Mouse (Mus musculus) bone marrow macrophage, adult 2 months (primary cell): Measurements from ENCODE around the gene Ice2. TPM values are rescaled to one million over a fixed set of nuclear protein-coding genes. Genes with fewer than 3 reads are reported as not detected.

Experiments
- H3K27ac ChIP-seq: 2 replicates; pipeline ENCODE4 v1.5.1; 2012; ENCODE audit warnings: low read depth, low read length; ENCODE audit not compliant: insufficient read depth
- H3K4me1 ChIP-seq: 2 replicates; pipeline ENCODE4 v1.6.1; 2012; ENCODE audit warnings: low read length; ENCODE audit not compliant: control insufficient read depth, insufficient read depth
- H3K4me3 ChIP-seq: 2 replicates; pipeline ENCODE4 v1.5.1; 2012; ENCODE audit warnings: mild to moderate bottlenecking, low read length, moderate library complexity; ENCODE audit not compliant: insufficient read depth
- CTCF ChIP-seq: IDR thresholded peaks from 2 replicates; pipeline ENCODE4 v1.5.1; 2012; ENCODE audit warnings: low read depth, mild to moderate bottlenecking, low read length, moderate library complexity
- POLR2A ChIP-seq: IDR thresholded peaks from 2 replicates; pipeline ENCODE4 v1.6.1; 2012; ENCODE audit warnings: mild to moderate bottlenecking, low read depth, low read length, borderline replicate concordance
- polyA plus RNA-seq: library from polyadenylated mRNA; stranded (reverse); fragments of >200 nt; gene quantifications from 2 replicates; pipeline ENCODE4 v1.2.4, GENCODE M21; 2012; ENCODE audit not compliant: missing spikeins, insufficient read depth, insufficient read length

Ice2 gene
- polyA plus RNA-seq, 1 experiment, result 10.1 TPM

DNA sequence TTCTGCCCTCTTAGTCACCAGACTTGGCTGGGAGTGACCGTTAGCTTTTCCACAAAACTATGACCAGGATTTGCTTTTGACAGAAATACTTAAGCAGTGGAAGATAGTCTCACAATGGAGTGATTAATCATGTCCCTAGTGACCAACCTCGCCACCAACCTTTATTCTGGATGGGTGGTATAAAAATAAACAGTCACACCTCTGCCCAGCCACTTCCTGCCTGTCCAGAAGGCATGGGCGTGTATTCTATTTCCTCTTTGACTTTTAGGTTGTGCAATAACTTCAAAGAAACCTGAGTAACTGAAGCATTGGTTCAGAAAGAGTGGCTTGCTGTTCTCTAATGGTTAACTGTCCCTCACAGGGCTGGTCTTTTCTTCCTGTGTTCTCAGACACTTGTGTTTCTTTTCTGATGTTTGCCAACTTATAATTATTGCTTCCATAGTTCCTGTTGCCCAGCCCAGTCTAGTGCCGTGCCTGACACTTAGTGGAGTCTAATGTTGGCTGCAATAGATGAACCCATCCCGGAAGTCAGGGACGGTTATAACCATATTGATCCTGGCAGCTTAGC, 44.8 kb downstream of the Ice2 start:
- Histone ChIP-seq H3K4me3 (no peak overlapping the region; the same call in 1 of the 2 replicates), H3K27ac (peak overlapping the region; percentile 71), H3K4me1 (peaks cover 53% of the 10 kb centered on the region)
- TF ChIP-seq CTCF (no peak), POLR2A (no peak)

GRCm38 (mm10) chr9:69443203-69443602, 45.5 kb downstream of the Ice2 start:
- H3K4me1 ChIP-seq, result peaks cover 53% of the 10 kb centered on the region
- no peak overlapping the region for H3K4me3 ChIP-seq
- no peak for TF ChIP-seq POLR2A
- TF ChIP-seq CTCF, result no peak
- H3K27ac ChIP-seq, result peak overlapping the region; percentile 71

- Histone ChIP-seq H3K27ac (no peak overlapping the region), H3K4me1 (peaks cover 18% of the 10 kb centered on the region), H3K4me3 (no peak overlapping the region)
- TF ChIP-seq CTCF (no peak), POLR2A (no peak)
Observed at GRCm38 (mm10) chr9:69448801-69449200, 51.1 kb downstream of the Ice2 start.

DNA sequence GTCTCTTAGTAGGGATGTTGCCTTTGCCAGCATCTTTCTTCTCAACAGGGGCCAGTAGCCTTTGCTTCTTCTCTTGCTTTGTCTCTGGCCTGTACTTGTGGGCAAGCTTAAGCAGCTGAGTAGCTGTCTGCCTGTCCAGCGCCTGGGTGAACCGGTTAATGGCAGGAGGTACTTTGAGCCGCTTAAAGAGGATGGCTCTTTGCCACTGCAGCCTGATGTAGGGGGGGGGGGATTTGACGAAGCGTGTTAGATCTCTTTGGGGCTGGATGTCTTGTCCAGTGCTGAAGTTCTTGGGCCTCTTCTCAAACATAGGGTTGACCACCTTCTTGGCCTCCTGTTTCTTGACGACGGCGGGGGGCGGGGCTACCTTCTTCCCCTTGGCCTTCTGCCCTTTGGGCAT, 52.9 kb downstream of the Ice2 start:
- no peak overlapping the region for H3K4me3 ChIP-seq
- peaks cover 13% of the 10 kb centered on the region for H3K4me1 ChIP-seq
- TF ChIP-seq CTCF, result no peak
- TF ChIP-seq POLR2A, result no peak
- H3K27ac ChIP-seq, result no peak overlapping the region

DNA sequence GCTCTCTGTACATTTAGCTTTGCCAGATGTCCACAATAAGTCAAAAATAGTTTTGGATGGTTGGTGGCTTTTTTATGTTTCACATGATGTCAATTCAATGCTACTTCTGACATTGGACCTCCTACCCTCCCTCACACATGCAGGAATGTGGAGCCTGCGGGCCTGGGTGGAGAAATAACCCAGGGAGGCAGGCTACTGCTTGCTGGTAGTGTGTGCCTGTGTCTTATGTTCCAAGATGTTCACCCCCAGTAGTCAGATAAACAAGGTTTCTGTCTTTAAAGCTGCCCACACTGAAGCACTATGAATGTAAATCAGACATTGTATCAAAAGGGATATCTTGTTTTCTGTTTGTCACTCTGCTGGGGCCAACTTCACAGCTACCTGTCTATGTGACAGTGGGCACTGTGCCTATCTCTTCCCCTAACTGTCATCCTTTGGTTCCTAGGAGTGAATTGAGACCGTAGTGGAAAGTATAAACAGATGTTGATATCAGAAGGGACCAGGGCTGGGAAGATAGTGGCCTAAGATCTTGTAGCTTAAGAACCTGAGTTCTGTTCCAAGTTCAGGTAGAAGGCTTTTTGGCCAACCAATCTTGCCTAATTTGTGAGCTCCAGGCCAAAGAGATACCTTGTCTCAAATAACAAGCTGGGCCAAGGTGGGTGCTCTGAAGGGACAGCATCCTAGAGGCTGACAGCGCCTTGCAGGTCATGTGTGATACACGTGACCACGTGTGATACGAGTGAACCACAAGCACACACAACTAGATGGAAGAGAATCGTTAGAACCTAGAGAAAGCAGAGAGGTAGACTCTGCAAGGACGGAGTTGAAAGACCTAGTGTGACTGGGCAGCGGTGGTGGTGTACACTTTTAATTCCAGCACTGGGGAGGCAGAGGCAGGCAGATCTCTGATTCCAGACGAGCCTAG, 54.4 kb downstream of the Ice2 start:
- no peak overlapping the region for H3K4me3 ChIP-seq
- H3K27ac ChIP-seq, result no peak overlapping the region
- TF ChIP-seq POLR2A, result no peak
- no peak for TF ChIP-seq CTCF
- H3K4me1 ChIP-seq, result peaks cover 21% of the 10 kb centered on the region

GRCm38 (mm10) chr9:69453066-69453900, 55.6 kb downstream of the Ice2 start, which contains the start of gene Anxa2:
Gene Anxa2, plus strand, starts transcription at chr9:69453620.
- H3K27ac ChIP-seq, result peak within 1 kb of the TSS; percentile 60
- TF ChIP-seq POLR2A, result no peak
- no peak for TF ChIP-seq CTCF
- H3K4me3 ChIP-seq, result peak within 1 kb of the TSS; percentile 60
- H3K4me1 ChIP-seq, result peaks cover 32% of the 10 kb centered on the region

GRCm38 (mm10) chr9:69453901-69454666, 56.4 kb downstream of the Ice2 start:
- Histone ChIP-seq H3K4me3 (peak overlapping the region; percentile 60), H3K27ac (peak overlapping the region; percentile 60), H3K4me1 (peaks cover 37% of the 10 kb centered on the region)
- TF ChIP-seq POLR2A (no peak), CTCF (no peak; the same call in 1 of the 2 replicates)

- Histone ChIP-seq H3K4me3 (peak overlapping the region; percentile 60), H3K4me1 (peaks cover 43% of the 10 kb centered on the region), H3K27ac (peak overlapping the region; percentile 60)
- TF ChIP-seq CTCF (no peak), POLR2A (no peak)
Observed at GRCm38 (mm10) chr9:69454691-69455090, 57.0 kb downstream of the Ice2 start.

- Histone ChIP-seq H3K27ac (peak overlapping the region; percentile 34), H3K4me3 (peak overlapping the region; percentile 48), H3K4me1 (peaks cover 49% of the 10 kb centered on the region)
- TF ChIP-seq CTCF (no peak), POLR2A (no peak)
Observed at GRCm38 (mm10) chr9:69455391-69455790, 57.7 kb downstream of the Ice2 start.
